Mouse (Mus musculus) heart, adult 2 months (tissue): ENCODE data around the gene Inca1. TPM values are rescaled to one million over a fixed set of nuclear protein-coding genes. Genes with fewer than 3 reads are reported as not detected.
A peak's percentile ranks its signal among the peaks of the same experiment; 100 is the strongest.

Experiments used
- DNase-seq, 2 experiments: peaks; one replicate each; pipeline ENCODE4 v3.0.0; 2021
- H3K27ac ChIP-seq: fragments of 200-600 bp; 2 replicates; pipeline ENCODE4 v1.8.1; 2022
- H3K27me3 ChIP-seq: fragments of 200-500 bp; 2 replicates; pipeline ENCODE4 v1.6.1; 2012; ENCODE audit warnings: mild to moderate bottlenecking, low read length, inconsistent platforms, mixed read lengths; ENCODE audit not compliant: control insufficient read depth, insufficient read depth
- H3K36me3 ChIP-seq: fragments of 200-500 bp; 2 replicates; pipeline ENCODE4 v1.6.1; 2012; ENCODE audit warnings: low read length, inconsistent platforms; ENCODE audit not compliant: control insufficient read depth, insufficient read depth
- H3K4me1 ChIP-seq: fragments of 200-500 bp; 2 replicates; pipeline ENCODE4 v1.6.1; 2011; ENCODE audit warnings: low read length; ENCODE audit not compliant: control insufficient read depth, insufficient read depth
- H3K4me3 ChIP-seq: fragments of 200-600 bp; 2 replicates; pipeline ENCODE4 v1.8.1; 2022
- H3K79me2 ChIP-seq: fragments of 200-500 bp; replicated peaks from 2 replicates; pipeline ENCODE4 v1.6.1; 2012; ENCODE audit warnings: mild to moderate bottlenecking, inconsistent platforms, low read length, moderate library complexity, mixed read lengths; ENCODE audit not compliant: control insufficient read depth, insufficient read depth
- H3K9ac ChIP-seq: fragments of 200-500 bp; 2 replicates; pipeline ENCODE4 v1.6.1; 2012; ENCODE audit warnings: low read depth, mild to moderate bottlenecking, control low read depth, inconsistent platforms, low read length, mixed read lengths
- CTCF ChIP-seq: fragments of 200-600 bp; IDR thresholded peaks from 2 replicates; pipeline ENCODE4 v1.8.1; 2022; ENCODE audit warnings: antibody characterized with exemption, mild to moderate bottlenecking, moderate library complexity
- EP300 ChIP-seq: fragments of 200-500 bp; IDR thresholded peaks from 2 replicates; pipeline ENCODE4 v1.6.1; 2011; ENCODE audit warnings: low read depth, low read length, control low read depth; ENCODE audit not compliant: insufficient read depth
- POLR2A ChIP-seq: fragments of 200-500 bp; IDR thresholded peaks from 2 replicates; pipeline ENCODE4 v1.6.1; 2011; ENCODE audit warnings: mild to moderate bottlenecking, low read depth, low read length, control low read depth; ENCODE audit not compliant: insufficient read depth
- WGBS: fragments of 180-500 bp; shearing (Covaris S2); methylation state at CpG from one replicate; pipeline ENCODE4 v1.1.7; 2018; 5-methylcytosine and 5-hydroxymethylcytosine counted together
- intact Hi-C: fragments of 180-260 bp; cut with DNase I; formaldehyde crosslinking; loops from one replicate; pipeline ENCODE4 v1.15.1; 2025
- polyA plus RNA-seq: library from polyadenylated mRNA; depleted of rRNA; stranded (reverse); fragments of >200 nt; gene quantifications from 2 replicates; pipeline ENCODE4 v1.2.3, GENCODE M21; 2012
- total RNA-seq, 2 experiments: library from RNA; stranded (reverse); gene quantifications; 2 replicates each; pipeline ENCODE4 v1.2.3; 2021

Inca1 gene
- total and polyA plus RNA-seq, 3 experiments, result 4.6 to 6.9 (median 6.3) TPM

DNA sequence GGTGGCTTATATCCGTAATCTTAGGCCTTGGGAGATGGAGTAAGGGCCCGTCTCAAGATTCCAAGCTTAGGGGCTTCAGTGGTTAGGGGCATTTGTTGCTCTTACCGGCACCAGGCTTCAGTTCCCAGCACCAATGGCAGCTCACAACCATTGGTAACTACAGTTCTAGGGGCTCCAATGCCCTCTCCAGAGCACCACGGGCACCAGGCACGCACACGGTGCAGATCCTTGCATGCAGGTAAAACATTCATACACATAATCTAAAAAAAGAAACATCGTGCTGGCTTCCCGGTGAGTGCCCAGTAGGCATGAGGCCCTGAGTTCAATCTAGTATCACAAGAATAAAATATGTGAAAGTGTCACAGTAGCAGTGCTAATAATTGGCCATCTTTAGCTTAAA is 36.9 kb downstream of the Inca1 start:
- H3K36me3 ChIP-seq, result peaks cover 16% of the 10 kb centered on the region
- no peak overlapping the region for H3K9ac ChIP-seq
- 75% methylated on average over 8 of the region's 8 CpGs for WGBS
- no peak for DNase-seq
- intact Hi-C loops, result no loop called here
- no peak overlapping the region for H3K4me3 ChIP-seq
- peaks cover 2% of the 10 kb centered on the region for H3K4me1 ChIP-seq
- TF ChIP-seq POLR2A, result peak; percentile 43
- TF ChIP-seq EP300, result 0 out of 2 replicates have a peak, but pooled peaks have one; percentile 41
- TF ChIP-seq CTCF, result no peak
- H3K27ac ChIP-seq, result peak overlapping the region; percentile 51
- H3K27me3 ChIP-seq, result no peaks in the 10 kb centered on the region
- no peaks in the 10 kb centered on the region for H3K79me2 ChIP-seq

DNA sequence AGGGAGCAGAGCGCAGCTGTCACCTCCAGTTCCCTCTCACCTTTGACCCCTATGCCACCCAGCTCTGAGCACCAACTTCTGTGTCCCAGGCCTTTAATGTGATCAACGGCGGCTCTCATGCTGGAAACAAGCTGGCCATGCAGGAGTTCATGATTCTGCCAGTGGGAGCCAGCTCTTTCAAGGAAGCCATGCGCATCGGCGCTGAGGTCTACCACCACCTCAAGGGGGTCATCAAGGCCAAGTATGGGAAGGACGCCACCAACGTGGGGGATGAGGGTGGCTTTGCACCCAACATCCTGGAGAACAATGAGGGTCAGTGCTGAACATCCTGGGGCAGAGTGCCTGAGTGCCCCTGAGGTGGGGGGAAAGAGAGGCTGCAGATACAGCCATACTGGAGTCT is 39.4 kb downstream of the Inca1 start:
- WGBS, result 62% methylated on average over 8 of the region's 8 CpGs
- Histone ChIP-seq H3K27ac (no peak overlapping the region; the same call in 1 of the 2 replicates), H3K36me3 (peaks cover 16% of the 10 kb centered on the region), H3K9ac (peak overlapping the region; percentile 23), H3K27me3 (no peaks in the 10 kb centered on the region), H3K79me2 (no peaks in the 10 kb centered on the region), H3K4me1 (no peaks in the 10 kb centered on the region), H3K4me3 (no peak overlapping the region)
- TF ChIP-seq CTCF (no peak), EP300 (no peak), POLR2A (no peak)
- intact Hi-C loops, result no loop called here
- DNase-seq, result no peak

GRCm38 (mm10) chr11:70658942-70659341 is 41.0 kb downstream of the Inca1 start:
- H3K27ac ChIP-seq, result peak overlapping the region; percentile 99; the same call in 1 of the 2 replicates
- WGBS, result 58% methylated on average over 8 of the region's 8 CpGs
- no peak for DNase-seq
- TF ChIP-seq EP300 (no peak), CTCF (no peak), POLR2A (no peak)
- no peaks in the 10 kb centered on the region for H3K27me3 ChIP-seq
- peak overlapping the region; percentile 38; the same call in 1 of the 2 replicates for H3K9ac ChIP-seq
- H3K36me3 ChIP-seq, result peaks cover 12% of the 10 kb centered on the region
- peak overlapping the region; percentile 47; the same call in 1 of the 2 replicates for H3K4me3 ChIP-seq
- intact Hi-C loops, result no loop called here
- H3K79me2 ChIP-seq, result peaks cover 4% of the 10 kb centered on the region
- no peaks in the 10 kb centered on the region for H3K4me1 ChIP-seq

DNA sequence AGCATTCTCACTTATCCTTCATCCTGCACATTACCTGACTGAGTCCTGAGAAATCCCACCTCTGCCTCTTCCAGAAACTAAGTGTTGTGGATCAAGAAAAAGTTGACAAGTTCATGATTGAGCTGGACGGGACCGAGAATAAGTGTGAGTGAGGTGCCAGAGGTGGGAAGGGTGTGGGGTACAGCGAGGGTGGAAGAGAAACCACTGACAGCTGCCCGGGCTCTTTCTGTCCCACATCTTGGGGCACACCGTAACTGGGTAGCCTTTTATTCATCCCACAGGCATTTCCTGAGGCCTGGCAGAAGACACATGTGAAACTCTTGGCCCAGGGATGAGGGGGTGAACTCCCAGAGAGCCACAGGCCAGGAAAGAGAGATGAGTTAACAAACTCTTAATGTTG is 41.4 kb downstream of the Inca1 start:
- WGBS, result 56% methylated on average over 5 of the region's 5 CpGs
- no peak for DNase-seq
- Histone ChIP-seq H3K27me3 (no peaks in the 10 kb centered on the region), H3K9ac (peak overlapping the region; percentile 13), H3K36me3 (peaks cover 12% of the 10 kb centered on the region), H3K4me1 (no peaks in the 10 kb centered on the region), H3K79me2 (peaks cover 4% of the 10 kb centered on the region), H3K4me3 (peak overlapping the region; percentile 47), H3K27ac (peak overlapping the region; percentile 99)
- no peak for TF ChIP-seq CTCF
- TF ChIP-seq POLR2A, result no peak
- TF ChIP-seq EP300, result no peak
- intact Hi-C loops, result no loop called here

- Histone ChIP-seq H3K79me2 (peaks cover 4% of the 10 kb centered on the region), H3K36me3 (peaks cover 13% of the 10 kb centered on the region), H3K9ac (peak overlapping the region; percentile 13), H3K27ac (peak overlapping the region; percentile 99), H3K4me1 (no peaks in the 10 kb centered on the region), H3K27me3 (no peaks in the 10 kb centered on the region), H3K4me3 (peak overlapping the region; percentile 47)
- TF ChIP-seq CTCF (no peak), EP300 (no peak), POLR2A (no peak)
- 52% methylated on average over 9 of the region's 9 CpGs for WGBS
- DNase-seq, result no peak
- intact Hi-C loops, result no loop called here
Observed at GRCm38 (mm10) chr11:70657991-70658390, 42.0 kb downstream of the Inca1 start.

GRCm38 (mm10) chr11:70657573-70657972 is 42.4 kb downstream of the Inca1 start:
- peaks cover 4% of the 10 kb centered on the region for H3K79me2 ChIP-seq
- no peaks in the 10 kb centered on the region for H3K27me3 ChIP-seq
- no peaks in the 10 kb centered on the region for H3K4me1 ChIP-seq
- peak overlapping the region; percentile 47 for H3K4me3 ChIP-seq
- peak overlapping the region; percentile 13 for H3K9ac ChIP-seq
- intact Hi-C loops, result no loop called here
- WGBS, result 42% methylated on average over 6 of the region's 6 CpGs
- TF ChIP-seq POLR2A, result no peak
- TF ChIP-seq CTCF, result no peak
- no peak for TF ChIP-seq EP300
- DNase-seq, result peak; percentile 15 to 16
- H3K36me3 ChIP-seq, result peaks cover 12% of the 10 kb centered on the region
- peak overlapping the region; percentile 99 for H3K27ac ChIP-seq
